Mouse (Mus musculus): Measurements from ENCODE around the gene Pax9. TPM values are rescaled to one million over a fixed set of nuclear protein-coding genes. Genes with fewer than 3 reads are reported as not detected.

The Pax9 gene
- polyA plus RNA-seq, 2 experiments: 3.8 to 8.3 TPM

- Histone ChIP-seq H3K4me2 (replicated peaks; ENCODE audit: low read depth, low read length, severe bottlenecking) (0 out of 2 replicates have a peak overlapping the region, but pooled peaks have one; percentile 0), H3K36me3 (ENCODE audit: control insufficient read depth, insufficient read depth, low read length) (no peaks in the 10 kb centered on the region), H3K9me3 (ENCODE audit: control insufficient read depth, low read length) (no peaks in the 10 kb centered on the region), H3K9ac (ENCODE audit: low read depth, low read length, severe bottlenecking) (no peak overlapping the region), H3K4me3 (replicated peaks; ENCODE audit: low read length) (no peak overlapping the region), H3K4me1 (ENCODE audit: control insufficient read depth, insufficient read depth, low read length) (peaks cover 6% of the 10 kb centered on the region; the same call in 1 of the 2 replicates), H3K27me3 (ENCODE audit: control insufficient read depth, insufficient read depth, low read length) (peaks cover 94% of the 10 kb centered on the region), H3K27ac (replicated peaks; ENCODE audit: low read depth, low read length) (no peak overlapping the region)
- DNase-seq (ENCODE audit: low spot score) (no peak), ATAC-seq (ENCODE audit: low FRiP score, low read depth) (no peak)
- WGBS: 5% methylated on average over 14 of the region's 14 CpGs
- TF ChIP-seq POLR2A (IDR thresholded peaks at IDR 0.05; ENCODE audit: borderline replicate concordance, extremely low read depth, insufficient read depth, insufficient read length): no peak
These were observed 2.8 kb downstream of the Pax9 start for GRCm38 (mm10) chr12:56694361-56694760.

GRCm38 (mm10) chr12:56694936-56695335 is 3.4 kb downstream of the Pax9 start:
- Histone ChIP-seq H3K4me3 (replicated peaks; ENCODE audit: low read length) (peak overlapping the region; percentile 45), H3K4me1 (ENCODE audit: control insufficient read depth, insufficient read depth, low read length) (peaks cover 5% of the 10 kb centered on the region; the same call in 1 of the 2 replicates), H3K9ac (ENCODE audit: low read depth, low read length, severe bottlenecking) (no peak overlapping the region), H3K27ac (replicated peaks; ENCODE audit: low read depth, low read length) (no peak overlapping the region), H3K27me3 (ENCODE audit: control insufficient read depth, insufficient read depth, low read length) (peaks cover 94% of the 10 kb centered on the region), H3K36me3 (ENCODE audit: control insufficient read depth, insufficient read depth, low read length) (no peaks in the 10 kb centered on the region), H3K4me2 (replicated peaks; ENCODE audit: low read depth, low read length, severe bottlenecking) (peak overlapping the region; percentile 55), H3K9me3 (ENCODE audit: control insufficient read depth, low read length) (no peaks in the 10 kb centered on the region)
- ATAC-seq (ENCODE audit: low FRiP score, low read depth) (no peak), DNase-seq (ENCODE audit: low spot score) (no peak)
- WGBS: 2% methylated on average over 11 of the region's 11 CpGs
- TF ChIP-seq POLR2A (IDR thresholded peaks at IDR 0.05; ENCODE audit: borderline replicate concordance, extremely low read depth, insufficient read depth, insufficient read length): no peak

GRCm38 (mm10) chr12:56695358-56696173 is 4.0 kb downstream of the Pax9 start:
- Histone ChIP-seq H3K27me3 (ENCODE audit: control insufficient read depth, insufficient read depth, low read length) (peaks cover 94% of the 10 kb centered on the region), H3K4me3 (replicated peaks; ENCODE audit: low read length) (peak overlapping the region; percentile 45), H3K9me3 (ENCODE audit: control insufficient read depth, low read length) (no peaks in the 10 kb centered on the region), H3K36me3 (ENCODE audit: control insufficient read depth, insufficient read depth, low read length) (no peaks in the 10 kb centered on the region), H3K27ac (replicated peaks; ENCODE audit: low read depth, low read length) (no peak overlapping the region), H3K4me1 (ENCODE audit: control insufficient read depth, insufficient read depth, low read length) (peaks cover 10% of the 10 kb centered on the region; the same call in 1 of the 2 replicates), H3K9ac (ENCODE audit: low read depth, low read length, severe bottlenecking) (peak overlapping the region; percentile 48), H3K4me2 (replicated peaks; ENCODE audit: low read depth, low read length, severe bottlenecking) (peak overlapping the region; percentile 55)
- no peak for TF ChIP-seq POLR2A (IDR thresholded peaks at IDR 0.05; ENCODE audit: borderline replicate concordance, extremely low read depth, insufficient read depth, insufficient read length)
- ATAC-seq (ENCODE audit: low FRiP score, low read depth): peak; percentile 92
- peak; percentile 91 for DNase-seq (ENCODE audit: low spot score)
- WGBS: under 1% methylated on average over 40 of the region's 41 CpGs

GRCm38 (mm10) chr12:56696174-56697010 is 4.8 kb downstream of the Pax9 start:
- Histone ChIP-seq H3K4me2 (replicated peaks; ENCODE audit: low read depth, low read length, severe bottlenecking) (peak overlapping the region; percentile 55), H3K4me1 (ENCODE audit: control insufficient read depth, insufficient read depth, low read length) (peaks cover 10% of the 10 kb centered on the region; the same call in 1 of the 2 replicates), H3K9me3 (ENCODE audit: control insufficient read depth, low read length) (no peaks in the 10 kb centered on the region), H3K36me3 (ENCODE audit: control insufficient read depth, insufficient read depth, low read length) (no peaks in the 10 kb centered on the region), H3K27ac (replicated peaks; ENCODE audit: low read depth, low read length) (peak overlapping the region; percentile 33; the same call in 1 of the 2 replicates), H3K4me3 (replicated peaks; ENCODE audit: low read length) (peak overlapping the region; percentile 45), H3K27me3 (ENCODE audit: control insufficient read depth, insufficient read depth, low read length) (peaks cover 94% of the 10 kb centered on the region), H3K9ac (ENCODE audit: low read depth, low read length, severe bottlenecking) (peak overlapping the region; percentile 48)
- under 1% methylated on average over 52 of the region's 57 CpGs for WGBS
- DNase-seq (ENCODE audit: low spot score): no peak
- no peak for TF ChIP-seq POLR2A (IDR thresholded peaks at IDR 0.05; ENCODE audit: borderline replicate concordance, extremely low read depth, insufficient read depth, insufficient read length)
- no peak for ATAC-seq (ENCODE audit: low FRiP score, low read depth)
